Mouse (Mus musculus) megakaryocyte progenitor cell, adult 5-6 weeks (primary cell): Measurements from ENCODE around the gene Fgfr3. TPM values are rescaled to one million over a fixed set of nuclear protein-coding genes. Genes with fewer than 3 reads are reported as not detected.

Source experiments
- ATAC-seq: replicated peaks from 2 replicates; pipeline ENCODE4 v1.8.0; 2016; ENCODE audit warnings: mild to moderate bottlenecking, moderate TSS enrichment, inconsistent platforms; ENCODE audit not compliant: poor library complexity
- total RNA-seq, 2 experiments: library from RNA; stranded (forward) in 1 of 2; stranded (reverse) in 1 of 2; fragments of 157-497, 149-512 nt in 1 of 2; fragments of 200-1000 nt in 1 of 2; gene quantifications; 2 replicates each; pipeline versions ENCODE4 v1.2.3 to v1.2.4; 2015 to 2017

Gene Fgfr3
- total RNA-seq, 2 experiments from 2014 or later: 0.39 TPM; not detected in 1

GRCm38 (mm10) chr5:33726081-33726647 is 4.7 kb downstream of the Fgfr3 start:
- no peak for ATAC-seq

- ATAC-seq: no peak
These were observed 5.4 kb downstream of the Fgfr3 start for GRCm38 (mm10) chr5:33726891-33727290.

GRCm38 (mm10) chr5:33728841-33729240 is 7.4 kb downstream of the Fgfr3 start:
- ATAC-seq: no peak

- ATAC-seq: no peak
These were observed 9.0 kb downstream of the Fgfr3 start for GRCm38 (mm10) chr5:33730516-33730915.

GRCm38 (mm10) chr5:33731051-33731450 is 9.6 kb downstream of the Fgfr3 start:
- ATAC-seq: no peak

GRCm38 (mm10) chr5:33733837-33734236 is 12.4 kb downstream of the Fgfr3 start:
- ATAC-seq: no peak

DNA sequence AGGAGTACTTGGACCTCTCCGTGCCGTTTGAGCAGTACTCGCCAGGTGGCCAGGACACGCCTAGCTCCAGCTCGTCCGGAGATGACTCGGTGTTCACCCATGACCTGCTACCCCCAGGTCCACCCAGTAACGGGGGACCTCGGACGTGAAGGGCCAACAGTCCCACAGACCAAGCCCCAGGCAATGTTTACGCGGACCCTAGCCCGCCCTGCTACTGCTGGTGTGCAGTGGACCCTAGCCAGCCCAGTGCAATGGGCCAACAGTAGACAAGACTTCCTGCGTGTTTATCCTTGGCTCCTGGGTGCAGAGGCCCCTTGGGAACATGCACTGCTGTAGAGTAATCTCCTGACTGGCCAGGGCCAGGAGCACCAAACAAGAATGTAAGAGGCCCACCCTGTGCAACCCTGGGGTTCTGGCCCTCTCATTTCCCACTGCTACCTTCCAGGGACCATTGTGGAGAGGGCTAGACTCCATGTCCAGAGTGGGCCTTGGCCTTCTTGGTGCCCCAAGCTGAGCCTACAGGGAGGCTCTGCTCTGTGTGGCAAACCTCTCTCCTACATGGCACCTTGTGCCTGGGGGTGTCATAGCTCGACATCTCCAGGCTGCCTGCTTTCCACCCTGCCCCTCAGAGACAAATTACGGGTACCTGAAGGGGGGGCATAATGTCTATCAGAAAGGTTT is 14.1 kb downstream of the Fgfr3 start:
- no peak for ATAC-seq

DNA sequence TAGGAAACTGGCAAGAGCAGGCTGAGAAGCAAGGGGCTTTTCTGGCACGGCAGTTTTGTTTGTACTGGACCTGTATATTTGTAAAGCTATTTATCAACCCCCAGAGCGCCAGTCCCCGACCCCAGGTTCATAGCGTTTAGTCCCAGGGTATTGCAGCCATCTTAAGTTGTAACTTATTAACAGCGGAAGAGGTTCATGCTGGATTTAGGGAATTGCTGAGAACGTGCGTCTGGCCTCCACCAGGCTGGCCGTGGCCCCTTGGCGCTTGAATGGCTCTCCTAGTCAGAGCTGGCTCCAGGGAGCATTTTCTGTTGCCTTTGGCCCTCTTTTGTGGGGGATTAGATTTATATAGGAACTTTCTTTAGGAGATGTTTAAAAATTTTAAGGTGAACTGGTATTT is 14.8 kb downstream of the Fgfr3 start:
- no peak for ATAC-seq

DNA sequence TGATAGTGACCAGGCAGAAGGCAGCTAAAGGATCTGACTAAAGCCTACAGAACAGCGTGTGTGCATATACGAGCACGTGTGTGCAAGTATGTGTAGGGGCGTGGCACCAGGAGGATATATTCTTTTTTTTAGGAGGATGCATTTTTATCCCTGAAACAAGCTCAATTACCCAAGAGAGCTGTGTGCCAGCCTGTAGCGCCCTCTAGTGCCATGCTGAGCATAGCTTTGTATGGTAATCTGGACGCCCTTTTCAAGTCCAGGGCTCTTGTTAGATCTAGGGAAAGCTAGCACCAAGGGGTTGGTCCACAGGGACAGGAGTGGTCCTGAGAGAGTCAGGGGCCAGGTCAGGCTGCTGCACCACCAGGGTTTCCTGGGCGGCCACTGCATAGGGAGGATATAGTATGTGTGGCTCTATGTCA is 16.4 kb downstream of the Fgfr3 start:
- peak; percentile 90 for ATAC-seq

DNA sequence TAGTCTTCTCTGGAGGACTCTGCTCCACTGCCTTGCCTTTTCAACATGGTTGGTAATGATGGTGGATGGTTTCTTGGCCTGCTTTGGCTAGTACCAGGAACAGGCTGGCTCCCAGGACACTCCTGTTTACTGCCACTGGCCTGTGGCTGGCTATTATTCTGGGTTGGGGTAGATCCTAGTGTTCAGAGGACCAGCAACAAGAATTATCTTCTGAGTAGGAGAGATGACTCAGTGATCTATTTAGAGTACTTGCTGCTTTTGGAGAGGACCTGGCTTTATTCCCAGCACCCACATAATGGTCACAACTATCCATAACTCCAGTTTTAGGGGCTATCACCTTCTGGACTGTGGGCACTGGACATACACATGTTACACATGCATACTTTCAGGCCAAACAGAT is 16.9 kb downstream of the Fgfr3 start:
- ATAC-seq: no peak

DNA sequence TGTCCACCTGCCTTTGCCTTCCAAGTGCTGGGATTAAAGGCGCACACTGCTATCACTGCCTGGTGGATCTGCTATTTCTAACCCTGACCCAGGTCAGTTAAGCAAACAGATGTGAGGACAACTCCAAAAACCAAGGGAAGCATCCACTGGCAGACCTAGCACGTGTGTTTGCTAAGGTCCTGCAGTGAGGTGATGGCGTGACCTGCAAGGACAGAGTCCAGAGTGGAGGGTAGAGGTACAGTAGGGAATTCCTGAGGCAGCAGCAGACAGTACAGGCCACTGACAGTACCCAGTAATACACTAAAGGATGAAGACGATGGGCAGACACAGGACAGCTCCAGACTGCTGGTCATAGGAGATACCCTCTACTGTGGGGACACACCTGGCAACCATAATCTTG is 19.1 kb downstream of the Fgfr3 start:
- no peak for ATAC-seq

GRCm38 (mm10) chr5:33743481-33743880 is 22.0 kb downstream of the Fgfr3 start:
- no peak for ATAC-seq

- ATAC-seq: no peak
These were observed 55.7 kb downstream of the Fgfr3 start for GRCm38 (mm10) chr5:33777195-33777594.

- peak; percentile 25 for ATAC-seq
These were observed 60.5 kb downstream of the Fgfr3 start for GRCm38 (mm10) chr5:33781964-33782344.

DNA sequence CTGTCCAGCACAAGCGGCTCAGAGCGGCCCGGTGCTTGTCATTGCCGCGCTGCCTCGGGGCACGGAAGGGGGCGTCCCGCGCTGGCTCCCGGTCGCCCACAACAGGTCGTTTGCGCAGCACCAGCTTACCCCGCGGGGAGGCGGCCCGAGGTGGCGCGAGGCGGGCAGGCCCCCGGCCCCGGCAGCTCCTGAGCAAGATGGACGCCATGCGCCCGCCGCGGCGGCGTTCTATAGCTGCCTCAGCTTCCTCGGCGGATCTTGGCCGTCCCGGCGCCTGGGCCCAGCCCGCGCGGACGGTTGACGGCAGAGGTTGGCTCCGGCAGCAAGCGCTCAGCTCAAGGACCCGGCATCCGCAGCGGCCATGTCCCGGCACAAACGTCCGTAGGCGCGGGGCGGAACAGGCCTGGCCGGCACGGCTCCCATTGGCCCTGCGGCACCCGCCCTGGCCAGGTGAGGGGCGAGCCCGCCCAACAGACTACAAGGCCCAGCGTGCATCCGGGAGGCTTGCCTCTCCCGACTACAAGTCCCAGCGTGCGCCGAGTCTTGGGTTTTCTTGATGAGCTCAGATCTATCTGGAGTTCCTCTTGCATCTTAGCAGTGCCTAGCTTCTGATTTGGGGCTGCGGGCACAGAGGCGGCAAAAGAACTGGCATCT is 61.0 kb downstream of the Fgfr3 start, which contains the start of gene Letm1:
Gene Letm1, minus strand, starts transcription at position 473 of the 654 bp plus-strand sequence.
- peak; percentile 99 for ATAC-seq

DNA sequence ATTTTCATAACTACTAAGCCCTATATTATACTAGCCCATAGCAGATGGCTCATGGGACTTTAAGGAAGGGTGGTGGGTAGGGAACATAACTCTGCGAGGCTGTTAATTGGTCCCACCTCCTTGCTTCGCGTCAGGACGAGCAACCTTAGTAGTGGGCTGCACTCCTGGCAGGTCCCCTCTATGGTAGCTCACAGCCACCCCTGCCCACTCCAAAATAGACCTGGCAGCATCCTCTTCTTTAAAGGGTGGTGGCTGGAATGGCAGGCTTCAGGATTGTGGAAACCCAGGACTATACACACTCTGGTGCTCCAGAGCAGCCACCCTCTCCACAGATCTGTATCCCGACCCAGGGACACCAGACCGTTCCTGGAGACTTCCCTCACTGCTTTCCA is 61.5 kb downstream of the Fgfr3 start:
- no peak for ATAC-seq

Other genes with a start within 250 kb of the Fgfr3 start
- 16.1 and 27.6 TPM in 2 replicates for gene Fam53a, start 92.0 kb upstream of the Fgfr3 start, total RNA-seq (2015)
- 16.6 and 25.9 TPM in 2 replicates for gene Fam53a, start 92.0 kb upstream of the Fgfr3 start, total RNA-seq (2017)
- gene Gm9903, start 91.7 kb upstream of the Fgfr3 start, total RNA-seq (2015): 0.37 and 0.74 TPM in 2 replicates
- gene Gm9903, start 91.7 kb upstream of the Fgfr3 start, total RNA-seq (2017): 1.1 TPM in 1 of 2 replicates, not detected in the other
- gene Slbp, start 69.1 kb upstream of the Fgfr3 start, total RNA-seq (2015): 206 and 223 TPM in 2 replicates
- 253 and 266 TPM in 2 replicates for gene Slbp, start 69.1 kb upstream of the Fgfr3 start, total RNA-seq (2017)
- 180 and 190 TPM in 2 replicates for gene Tacc3, start 63.5 kb upstream of the Fgfr3 start, total RNA-seq (2015)
- gene Tacc3, start 63.5 kb upstream of the Fgfr3 start, total RNA-seq (2017): 184 and 199 TPM in 2 replicates
- gene Tmem129, start 63.3 kb upstream of the Fgfr3 start, total RNA-seq (2015): 15.9 and 17.5 TPM in 2 replicates
- gene Tmem129, start 63.3 kb upstream of the Fgfr3 start, total RNA-seq (2017): 17.8 and 23.7 TPM in 2 replicates
- 15.5 and 16.2 TPM in 2 replicates for gene Letm1, start 61.1 kb downstream of the Fgfr3 start, total RNA-seq (2015)
- 22.2 and 24.2 TPM in 2 replicates for gene Letm1, start 61.1 kb downstream of the Fgfr3 start, total RNA-seq (2017)
- 60.1 and 64.1 TPM in 2 replicates for gene Nsd2, start 99.1 kb downstream of the Fgfr3 start, total RNA-seq (2015)
- 85.5 and 127 TPM in 2 replicates for gene Nsd2, start 99.1 kb downstream of the Fgfr3 start, total RNA-seq (2017)
- 31.1 and 33.7 TPM in 2 replicates for gene Nelfa, start 214.7 kb downstream of the Fgfr3 start, total RNA-seq (2015)
- gene Nelfa, start 214.7 kb downstream of the Fgfr3 start, total RNA-seq (2017): 34.5 and 37.7 TPM in 2 replicates